Mouse (Mus musculus) kidney, postnatal 14 days (tissue): ENCODE data around the gene Myo10.

Experiments used
- DNase-seq: peaks from one replicate; pipeline ENCODE4 v3.0.0; 2022; ENCODE audit warnings: mixed read lengths

The Myo10 gene

GRCm38 (mm10) chr15:25771782-25772181, 149.5 kb downstream of the Myo10 start:
- DNase-seq = no peak

- DNase-seq = peak; percentile 73
These were observed 151.6 kb downstream of the Myo10 start for GRCm38 (mm10) chr15:25773711-25774513.

GRCm38 (mm10) chr15:25778937-25779336, 156.6 kb downstream of the Myo10 start:
- DNase-seq = no peak

- DNase-seq = no peak
These were observed 157.3 kb downstream of the Myo10 start for GRCm38 (mm10) chr15:25779522-25780191.

GRCm38 (mm10) chr15:25781053-25781452, 158.7 kb downstream of the Myo10 start:
- no peak for DNase-seq

GRCm38 (mm10) chr15:25785456-25786390, 163.4 kb downstream of the Myo10 start:
- DNase-seq = no peak

GRCm38 (mm10) chr15:25787406-25787805, 165.1 kb downstream of the Myo10 start:
- no peak for DNase-seq

GRCm38 (mm10) chr15:25787965-25788364, 165.6 kb downstream of the Myo10 start:
- no peak for DNase-seq

GRCm38 (mm10) chr15:25788565-25788964, 166.2 kb downstream of the Myo10 start:
- DNase-seq = no peak

GRCm38 (mm10) chr15:25789241-25789640, 166.9 kb downstream of the Myo10 start:
- DNase-seq = no peak

- peak; percentile 47 for DNase-seq
These were observed 169.5 kb downstream of the Myo10 start for GRCm38 (mm10) chr15:25791660-25792353.

- DNase-seq = no peak
These were observed 171.8 kb downstream of the Myo10 start for GRCm38 (mm10) chr15:25794123-25794522.

- DNase-seq = no peak
These were observed 173.2 kb downstream of the Myo10 start for GRCm38 (mm10) chr15:25795496-25795895.

GRCm38 (mm10) chr15:25796353-25796752, 174.0 kb downstream of the Myo10 start:
- peak; percentile 55 for DNase-seq

- no peak for DNase-seq
These were observed 174.9 kb downstream of the Myo10 start for GRCm38 (mm10) chr15:25797179-25797578.

- no peak for DNase-seq
These were observed 175.6 kb downstream of the Myo10 start for GRCm38 (mm10) chr15:25797888-25798287.

- DNase-seq = no peak
These were observed 179.4 kb downstream of the Myo10 start for GRCm38 (mm10) chr15:25801726-25802125.

GRCm38 (mm10) chr15:25802194-25802593, 179.9 kb downstream of the Myo10 start:
- DNase-seq = no peak

- no peak for DNase-seq
These were observed 180.8 kb downstream of the Myo10 start for GRCm38 (mm10) chr15:25803111-25803510.

- peak; percentile 77 for DNase-seq
These were observed 183.2 kb downstream of the Myo10 start for GRCm38 (mm10) chr15:25805336-25806110.

- no peak for DNase-seq
These were observed 184.0 kb downstream of the Myo10 start for GRCm38 (mm10) chr15:25806363-25806762.

- no peak for DNase-seq
These were observed 184.6 kb downstream of the Myo10 start for GRCm38 (mm10) chr15:25806878-25807277.
